Mouse (Mus musculus): ENCODE data around the gene Sh2d3c. TPM values are rescaled to one million over a fixed set of nuclear protein-coding genes. Genes with fewer than 3 reads are reported as not detected.

Sh2d3c gene
- polyA plus RNA-seq, 1 experiment: 2.3 TPM

- Histone ChIP-seq H3K27me3 (ENCODE audit: control insufficient read depth, insufficient read depth, low read length) (no peaks in the 10 kb centered on the region), H3K4me3 (ENCODE audit: control insufficient read depth, low read depth, low read length) (peak overlapping the region; percentile 89), H3K27ac (ENCODE audit: control insufficient read depth, insufficient read depth, low read depth, low read length) (peak overlapping the region; percentile 91; the same call in 1 of the 2 replicates), H3K36me3 (ENCODE audit: control insufficient read depth, insufficient read depth, low read length) (peaks cover 5% of the 10 kb centered on the region), H3K4me1 (ENCODE audit: control insufficient read depth, insufficient read depth, low read length) (peaks cover 19% of the 10 kb centered on the region)
- TF ChIP-seq POLR2A (IDR thresholded peaks at IDR 0.05; ENCODE audit: control insufficient read depth, low read depth, low read length) (no peak; the same call in 1 of the 2 replicates), CTCF (IDR thresholded peaks at IDR 0.05; ENCODE audit: control insufficient read depth, insufficient read depth, insufficient replicate concordance, low read depth, low read length) (no peak)
These were observed 6.5 kb upstream of the Sh2d3c start for GRCm38 (mm10) chr2:32714117-32714986.

GRCm38 (mm10) chr2:32714987-32715425, 5.8 kb upstream of the Sh2d3c start:
- Histone ChIP-seq H3K4me1 (ENCODE audit: control insufficient read depth, insufficient read depth, low read length) (peaks cover 19% of the 10 kb centered on the region), H3K36me3 (ENCODE audit: control insufficient read depth, insufficient read depth, low read length) (peaks cover 2% of the 10 kb centered on the region; the same call in 1 of the 2 replicates), H3K4me3 (ENCODE audit: control insufficient read depth, low read depth, low read length) (peak overlapping the region; percentile 89), H3K27me3 (ENCODE audit: control insufficient read depth, insufficient read depth, low read length) (no peaks in the 10 kb centered on the region), H3K27ac (ENCODE audit: control insufficient read depth, insufficient read depth, low read depth, low read length) (no peak overlapping the region; the same call in none of the 2 replicates)
- TF ChIP-seq CTCF (IDR thresholded peaks at IDR 0.05; ENCODE audit: control insufficient read depth, insufficient read depth, insufficient replicate concordance, low read depth, low read length): no peak
- no peak for TF ChIP-seq POLR2A (IDR thresholded peaks at IDR 0.05; ENCODE audit: control insufficient read depth, low read depth, low read length)

- peaks cover 9% of the 10 kb centered on the region for H3K4me1 ChIP-seq (ENCODE audit: control insufficient read depth, insufficient read depth, low read length)
- TF ChIP-seq CTCF (IDR thresholded peaks at IDR 0.05; ENCODE audit: control insufficient read depth, insufficient read depth, insufficient replicate concordance, low read depth, low read length): no peak
- no peak for TF ChIP-seq POLR2A (IDR thresholded peaks at IDR 0.05; ENCODE audit: control insufficient read depth, low read depth, low read length)
- H3K27ac ChIP-seq (ENCODE audit: control insufficient read depth, insufficient read depth, low read depth, low read length): no peak overlapping the region
These were observed 2.1 kb upstream of the Sh2d3c start for GRCm38 (mm10) chr2:32718761-32719160.

GRCm38 (mm10) chr2:32720053-32720452, 802 bp upstream of the Sh2d3c start:
- TF ChIP-seq CTCF (IDR thresholded peaks at IDR 0.05; ENCODE audit: control insufficient read depth, insufficient read depth, insufficient replicate concordance, low read depth, low read length): no peak
- no peak for TF ChIP-seq POLR2A (IDR thresholded peaks at IDR 0.05; ENCODE audit: control insufficient read depth, low read depth, low read length)
- H3K27ac ChIP-seq (ENCODE audit: control insufficient read depth, insufficient read depth, low read depth, low read length): no peak overlapping the region
- no peaks in the 10 kb centered on the region for H3K27me3 ChIP-seq (ENCODE audit: control insufficient read depth, insufficient read depth, low read length)
- no peaks in the 10 kb centered on the region; the same call in 1 of the 2 replicates for H3K36me3 ChIP-seq (ENCODE audit: control insufficient read depth, insufficient read depth, low read length)
- no peaks in the 10 kb centered on the region for H3K4me1 ChIP-seq (ENCODE audit: control insufficient read depth, insufficient read depth, low read length)
- no peak overlapping the region for H3K4me3 ChIP-seq (ENCODE audit: control insufficient read depth, low read depth, low read length)

More at GRCm38 (mm10) chr2:32718761-32719160, 2.1 kb upstream of the Sh2d3c start:
- no peaks in the 10 kb centered on the region for H3K27me3 ChIP-seq (ENCODE audit: control insufficient read depth, insufficient read depth, low read length)
- H3K36me3 ChIP-seq (ENCODE audit: control insufficient read depth, insufficient read depth, low read length): no peaks in the 10 kb centered on the region; the same call in 1 of the 2 replicates
- no peak overlapping the region for H3K4me3 ChIP-seq (ENCODE audit: control insufficient read depth, low read depth, low read length)

GRCm38 (mm10) chr2:32722046-32722445, 1.2 kb downstream of the Sh2d3c start:
- TF ChIP-seq POLR2A (IDR thresholded peaks at IDR 0.05; ENCODE audit: control insufficient read depth, low read depth, low read length) (no peak), CTCF (IDR thresholded peaks at IDR 0.05; ENCODE audit: control insufficient read depth, insufficient read depth, insufficient replicate concordance, low read depth, low read length) (no peak)
- Histone ChIP-seq H3K27me3 (ENCODE audit: control insufficient read depth, insufficient read depth, low read length) (no peaks in the 10 kb centered on the region), H3K36me3 (ENCODE audit: control insufficient read depth, insufficient read depth, low read length) (no peaks in the 10 kb centered on the region), H3K4me1 (ENCODE audit: control insufficient read depth, insufficient read depth, low read length) (no peaks in the 10 kb centered on the region), H3K4me3 (ENCODE audit: control insufficient read depth, low read depth, low read length) (no peak overlapping the region), H3K27ac (ENCODE audit: control insufficient read depth, insufficient read depth, low read depth, low read length) (no peak overlapping the region)

GRCm38 (mm10) chr2:32722581-32722980, 1.7 kb downstream of the Sh2d3c start:
- Histone ChIP-seq H3K4me3 (ENCODE audit: control insufficient read depth, low read depth, low read length) (no peak overlapping the region), H3K27me3 (ENCODE audit: control insufficient read depth, insufficient read depth, low read length) (no peaks in the 10 kb centered on the region), H3K36me3 (ENCODE audit: control insufficient read depth, insufficient read depth, low read length) (no peaks in the 10 kb centered on the region), H3K27ac (ENCODE audit: control insufficient read depth, insufficient read depth, low read depth, low read length) (no peak overlapping the region), H3K4me1 (ENCODE audit: control insufficient read depth, insufficient read depth, low read length) (no peaks in the 10 kb centered on the region)
- TF ChIP-seq POLR2A (IDR thresholded peaks at IDR 0.05; ENCODE audit: control insufficient read depth, low read depth, low read length) (no peak), CTCF (IDR thresholded peaks at IDR 0.05; ENCODE audit: control insufficient read depth, insufficient read depth, insufficient replicate concordance, low read depth, low read length) (no peak)

GRCm38 (mm10) chr2:32724149-32724548, 3.3 kb downstream of the Sh2d3c start:
- Histone ChIP-seq H3K4me3 (ENCODE audit: control insufficient read depth, low read depth, low read length) (no peak overlapping the region), H3K27ac (ENCODE audit: control insufficient read depth, insufficient read depth, low read depth, low read length) (no peak overlapping the region), H3K4me1 (ENCODE audit: control insufficient read depth, insufficient read depth, low read length) (peaks cover 6% of the 10 kb centered on the region), H3K36me3 (ENCODE audit: control insufficient read depth, insufficient read depth, low read length) (no peaks in the 10 kb centered on the region), H3K27me3 (ENCODE audit: control insufficient read depth, insufficient read depth, low read length) (no peaks in the 10 kb centered on the region)
- TF ChIP-seq POLR2A (IDR thresholded peaks at IDR 0.05; ENCODE audit: control insufficient read depth, low read depth, low read length) (no peak), CTCF (IDR thresholded peaks at IDR 0.05; ENCODE audit: control insufficient read depth, insufficient read depth, insufficient replicate concordance, low read depth, low read length) (no peak)
